Mouse (Mus musculus) limb, embryonic 12.5 days (tissue): ENCODE results near the gene Lrrc25. TPM values are rescaled to one million over a fixed set of nuclear protein-coding genes. Genes with fewer than 3 reads are reported as not detected.

Experiments
- ATAC-seq: fragments of 200-750 bp; cut with Nextera tagmentation; 2 replicates; pipeline ENCODE4 v1.8.0; 2017; ENCODE audit warnings: low read depth, moderate TSS enrichment; ENCODE audit not compliant: insufficient number of reproducible peaks, insufficient read depth, low FRiP score, low TSS enrichment
- H3K27ac ChIP-seq: fragments of 300-500 bp; sonication (generic); 2 replicates; pipeline ENCODE4 v1.5.1; 2016; ENCODE audit warnings: mild to moderate bottlenecking, moderate library complexity
- H3K27me3 ChIP-seq: fragments of 300-500 bp; sonication (generic); 2 replicates; pipeline ENCODE4 v1.6.1; 2016; ENCODE audit warnings: mild to moderate bottlenecking, moderate library complexity
- H3K36me3 ChIP-seq: fragments of 300-500 bp; sonication (generic); 2 replicates; pipeline ENCODE4 v1.6.1; 2016; ENCODE audit warnings: mild to moderate bottlenecking, moderate library complexity
- H3K4me1 ChIP-seq: fragments of 300-500 bp; sonication (generic); replicated peaks from 2 replicates; pipeline ENCODE4 v1.6.1; 2016
- H3K4me2 ChIP-seq: fragments of 300-500 bp; sonication (generic); 2 replicates; pipeline ENCODE4 v1.6.1; 2016; ENCODE audit warnings: mild to moderate bottlenecking, moderate library complexity
- H3K4me3 ChIP-seq: fragments of 300-500 bp; sonication (generic); replicated peaks from 2 replicates; pipeline ENCODE4 v1.5.1; 2016; ENCODE audit warnings: mild to moderate bottlenecking
- H3K9ac ChIP-seq: fragments of 300-500 bp; sonication (generic); replicated peaks from 2 replicates; pipeline ENCODE4 v1.6.1; 2016; ENCODE audit warnings: mild to moderate bottlenecking, moderate library complexity
- H3K9me3 ChIP-seq: fragments of 300-500 bp; sonication (generic); 2 replicates; pipeline ENCODE4 v1.6.1; 2016; ENCODE audit warnings: mild to moderate bottlenecking, moderate library complexity
- WGBS: fragments of 180-500 bp; shearing (Covaris S2); methylation state at CpG from one replicate; pipeline ENCODE4 v1.1.7; 2016; 5-methylcytosine and 5-hydroxymethylcytosine counted together
- polyA plus RNA-seq: library from polyadenylated mRNA; unstranded; fragments of >200 nt; fragmentation: Nextera tagmentation; extraction: Ambion mirVana; gene quantifications from 2 replicates; pipeline ENCODE4 v1.2.1, GENCODE M21; 2016

Gene Lrrc25
- polyA plus RNA-seq, 1 experiment from 2014 or later, result 1.2 TPM

DNA sequence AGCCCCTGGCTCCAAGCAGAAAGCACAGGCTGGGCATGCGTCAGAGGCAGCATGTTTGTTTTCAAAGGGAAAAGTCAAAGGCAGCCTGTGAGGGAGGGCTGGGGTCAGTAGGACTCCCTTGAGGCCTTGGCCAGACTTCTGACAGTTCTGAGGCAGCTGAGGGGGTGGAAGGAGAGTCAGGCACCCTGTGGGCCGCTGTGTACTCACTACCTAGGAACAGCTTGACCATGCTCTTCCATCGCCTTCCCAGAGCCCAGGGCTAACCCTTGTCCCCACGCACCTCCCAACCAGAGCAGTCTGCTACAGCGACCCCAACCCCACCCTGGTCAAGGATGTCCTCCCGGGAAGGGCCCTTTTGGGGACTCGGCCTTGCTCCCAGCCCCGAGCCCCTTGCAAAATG, 22.8 kb upstream of the Lrrc25 start:
- Histone ChIP-seq H3K4me3 (peak overlapping the region; percentile 68), H3K9me3 (no peaks in the 10 kb centered on the region), H3K27me3 (no peaks in the 10 kb centered on the region; the same call in 1 of the 2 replicates), H3K4me2 (peak overlapping the region; percentile 96), H3K27ac (peak overlapping the region; percentile 87), H3K36me3 (peaks cover 56% of the 10 kb centered on the region), H3K4me1 (peaks cover 48% of the 10 kb centered on the region), H3K9ac (peak overlapping the region; percentile 59)
- 55% methylated on average over 8 of the region's 8 CpGs for WGBS
- ATAC-seq, result no peak

DNA sequence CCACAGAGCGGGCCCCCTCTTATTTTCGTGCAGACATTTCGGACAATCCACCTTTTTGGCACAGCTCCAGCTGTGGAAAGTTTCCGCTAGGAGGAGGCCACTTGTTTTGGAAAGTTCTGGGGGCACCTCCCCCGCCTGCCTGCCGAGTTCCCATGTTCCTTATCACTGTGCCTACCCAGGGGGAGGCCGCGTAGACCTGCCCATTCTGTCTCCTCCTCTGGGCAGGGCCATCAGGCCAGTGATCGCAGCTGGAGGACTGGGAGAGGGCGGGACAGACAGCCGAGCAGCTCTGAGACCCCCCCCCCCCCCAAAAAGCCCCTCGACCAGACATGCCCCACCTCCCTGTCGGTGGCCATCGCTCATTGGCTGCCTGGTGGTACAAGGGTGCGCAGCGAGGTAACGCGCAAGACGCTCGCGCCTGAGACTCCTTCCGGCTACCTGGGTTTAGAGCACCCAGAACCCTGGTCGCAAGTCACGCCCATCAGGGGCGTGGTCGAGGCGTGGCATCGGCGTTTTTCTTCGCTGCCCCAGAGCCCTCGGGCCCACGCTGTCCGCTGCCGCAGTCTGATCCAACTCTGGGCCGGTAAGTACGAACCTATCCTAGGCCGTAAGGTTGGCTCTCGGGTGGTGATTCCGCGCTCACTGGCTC, 21.9 kb upstream of the Lrrc25 start, which contains the start of gene Isyna1:
Gene Isyna1 (plus strand): TSS at position 413 of the 649 bp plus-strand sequence.
- ATAC-seq, result peak; percentile 89
- WGBS, result 1% methylated on average over 39 of the region's 40 CpGs
- H3K36me3 ChIP-seq, result peaks cover 54% of the 10 kb centered on the region
- peak within 1 kb of the TSS; percentile 68 for H3K4me3 ChIP-seq
- H3K9me3 ChIP-seq, result no peaks in the 10 kb centered on the region
- H3K27ac ChIP-seq, result peak within 1 kb of the TSS; percentile 87
- H3K4me1 ChIP-seq, result peaks cover 57% of the 10 kb centered on the region
- peak within 1 kb of the TSS; percentile 96 for H3K4me2 ChIP-seq
- H3K9ac ChIP-seq, result peak within 1 kb of the TSS; percentile 75
- H3K27me3 ChIP-seq, result no peaks in the 10 kb centered on the region; the same call in 1 of the 2 replicates

DNA sequence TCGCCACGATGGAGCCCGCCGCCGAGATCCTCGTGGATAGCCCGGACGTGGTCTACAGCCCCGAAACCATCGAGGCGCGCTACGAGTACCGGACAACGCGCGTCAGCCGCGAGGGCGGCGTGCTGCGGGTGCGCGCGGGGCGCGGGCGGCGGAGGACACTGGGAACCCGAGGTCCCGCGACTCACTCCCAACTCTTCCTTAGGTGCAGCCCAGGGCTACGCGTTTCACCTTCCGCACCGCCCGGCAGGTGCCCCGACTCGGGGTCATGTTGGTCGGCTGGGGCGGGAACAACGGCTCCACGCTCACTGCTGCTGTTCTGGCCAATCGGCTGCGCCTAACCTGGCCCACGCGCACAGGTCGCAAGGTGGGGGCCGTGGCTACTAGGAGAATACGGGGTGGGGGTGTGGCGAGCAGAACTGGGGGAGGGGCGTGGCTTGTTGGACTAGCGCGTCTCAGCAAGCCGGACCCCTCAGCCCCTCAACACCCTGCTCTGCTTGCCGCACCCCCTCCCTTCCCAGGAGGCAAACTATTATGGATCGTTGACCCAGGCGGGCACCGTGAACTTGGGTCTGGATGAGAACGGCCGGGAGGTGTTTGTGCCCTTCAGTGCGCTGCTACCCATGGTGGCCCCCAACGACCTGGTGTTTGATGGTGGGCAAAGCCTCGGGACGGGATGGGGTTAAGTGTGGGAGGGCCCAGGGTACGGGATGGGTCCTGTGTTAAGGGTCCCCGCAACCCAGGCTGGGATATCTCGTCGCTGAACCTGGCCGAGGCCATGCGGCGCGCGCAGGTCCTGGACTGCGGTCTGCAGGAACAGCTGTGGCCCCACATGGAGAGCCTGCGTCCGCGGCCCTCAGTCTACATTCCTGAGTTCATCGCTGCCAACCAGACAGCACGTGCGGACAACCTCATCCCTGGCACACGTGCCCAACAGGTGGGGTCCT, 21.1 kb upstream of the Lrrc25 start:
- 10% methylated on average over 81 of the region's 82 CpGs for WGBS
- H3K4me2 ChIP-seq, result peak overlapping the region; percentile 96
- peak overlapping the region; percentile 68 for H3K4me3 ChIP-seq
- peaks cover 66% of the 10 kb centered on the region for H3K4me1 ChIP-seq
- peaks cover 54% of the 10 kb centered on the region for H3K36me3 ChIP-seq
- H3K9me3 ChIP-seq, result no peaks in the 10 kb centered on the region
- H3K27ac ChIP-seq, result peak overlapping the region; percentile 87
- no peaks in the 10 kb centered on the region; the same call in 1 of the 2 replicates for H3K27me3 ChIP-seq
- peak; percentile 17 for ATAC-seq
- H3K9ac ChIP-seq, result peak overlapping the region; percentile 75

DNA sequence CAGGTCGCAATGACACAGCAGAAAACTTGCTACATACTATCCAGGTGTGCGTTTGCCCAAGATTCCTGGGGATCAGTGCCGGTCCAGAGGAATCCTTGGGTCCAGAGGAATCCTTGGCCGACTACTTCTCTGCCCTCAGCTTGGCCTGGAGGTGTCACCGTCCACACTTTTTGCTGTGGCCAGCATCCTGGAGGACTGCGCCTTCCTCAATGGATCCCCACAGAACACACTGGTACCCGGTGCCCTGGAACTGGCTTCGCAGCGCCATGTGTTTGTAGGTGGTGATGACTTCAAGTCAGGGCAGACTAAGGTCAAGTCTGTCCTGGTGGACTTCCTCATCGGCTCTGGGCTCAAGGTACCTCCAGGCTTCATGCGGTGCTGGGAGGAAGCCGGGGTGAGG, 20.1 kb upstream of the Lrrc25 start:
- no peaks in the 10 kb centered on the region; the same call in 1 of the 2 replicates for H3K27me3 ChIP-seq
- peaks cover 75% of the 10 kb centered on the region for H3K4me1 ChIP-seq
- H3K4me2 ChIP-seq, result peak overlapping the region; percentile 96
- H3K9ac ChIP-seq, result no peak overlapping the region
- ATAC-seq, result no peak
- WGBS, result 92% methylated on average over 12 of the region's 12 CpGs
- H3K27ac ChIP-seq, result no peak overlapping the region
- peaks cover 51% of the 10 kb centered on the region for H3K36me3 ChIP-seq
- H3K4me3 ChIP-seq, result peak overlapping the region; percentile 68; the same call in 1 of the 2 replicates
- no peaks in the 10 kb centered on the region for H3K9me3 ChIP-seq

DNA sequence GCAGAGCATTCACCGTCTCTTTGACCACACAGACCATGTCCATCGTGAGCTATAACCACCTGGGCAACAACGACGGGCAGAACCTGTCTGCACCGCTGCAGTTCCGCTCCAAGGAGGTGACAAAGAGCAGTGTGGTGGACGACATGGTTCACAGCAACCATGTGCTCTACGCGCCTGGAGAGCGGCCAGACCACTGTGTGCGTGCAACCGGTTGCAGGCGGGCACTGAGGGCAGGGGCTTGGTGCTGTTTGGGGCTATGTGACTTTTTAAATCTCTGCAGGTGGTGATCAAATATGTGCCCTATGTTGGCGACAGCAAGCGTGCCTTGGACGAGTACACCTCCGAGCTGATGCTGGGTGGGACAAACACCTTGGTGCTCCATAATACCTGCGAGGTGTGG, 19.7 kb upstream of the Lrrc25 start:
- Histone ChIP-seq H3K27me3 (no peaks in the 10 kb centered on the region; the same call in 1 of the 2 replicates), H3K9ac (no peak overlapping the region), H3K27ac (no peak overlapping the region), H3K4me2 (peak overlapping the region; percentile 96; the same call in 1 of the 2 replicates), H3K4me1 (peaks cover 79% of the 10 kb centered on the region), H3K4me3 (0 out of 2 replicates have a peak overlapping the region, but pooled peaks have one; percentile 4), H3K36me3 (peaks cover 49% of the 10 kb centered on the region), H3K9me3 (no peaks in the 10 kb centered on the region)
- WGBS, result 94% methylated on average over 18 of the region's 18 CpGs
- no peak for ATAC-seq

DNA sequence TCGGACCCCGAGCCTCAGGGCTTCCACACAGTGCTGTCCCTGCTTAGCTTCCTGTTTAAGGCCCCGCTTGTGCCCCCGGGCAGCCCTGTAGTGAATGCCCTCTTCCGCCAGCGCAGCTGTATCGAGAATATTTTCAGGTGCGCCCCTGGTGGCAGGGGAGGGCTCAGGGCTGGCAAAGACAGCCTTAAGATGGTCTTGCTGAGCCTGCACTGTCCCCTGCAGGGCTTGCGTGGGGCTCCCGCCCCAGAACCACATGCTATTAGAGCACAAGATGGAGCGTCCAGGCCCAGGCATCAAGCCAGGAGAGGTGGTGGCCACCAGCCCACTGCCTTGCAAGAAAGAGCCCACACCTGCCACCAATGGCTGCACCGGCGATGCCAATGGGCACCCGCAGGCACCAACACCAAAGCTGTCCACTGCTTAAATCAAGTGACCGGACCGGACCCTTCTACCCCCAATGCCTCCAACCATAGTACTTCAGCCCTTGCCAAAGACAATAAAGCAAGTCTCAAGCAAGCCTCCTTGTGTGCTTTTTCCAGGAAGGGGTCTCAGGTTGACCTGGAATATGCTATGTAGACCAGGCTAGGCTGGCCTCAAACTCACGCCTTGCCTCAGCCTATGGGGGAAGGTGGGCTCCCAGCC, 19.1 kb upstream of the Lrrc25 start:
- peak overlapping the region; percentile 88 for H3K4me2 ChIP-seq
- peaks cover 86% of the 10 kb centered on the region for H3K4me1 ChIP-seq
- H3K9ac ChIP-seq, result no peak overlapping the region
- WGBS, result 86% methylated on average over 17 of the region's 17 CpGs
- H3K4me3 ChIP-seq, result peak overlapping the region; percentile 50; the same call in 1 of the 2 replicates
- H3K27ac ChIP-seq, result peak overlapping the region; percentile 50; the same call in 1 of the 2 replicates
- H3K36me3 ChIP-seq, result peaks cover 45% of the 10 kb centered on the region
- H3K9me3 ChIP-seq, result no peaks in the 10 kb centered on the region
- no peaks in the 10 kb centered on the region; the same call in 1 of the 2 replicates for H3K27me3 ChIP-seq
- no peak for ATAC-seq

DNA sequence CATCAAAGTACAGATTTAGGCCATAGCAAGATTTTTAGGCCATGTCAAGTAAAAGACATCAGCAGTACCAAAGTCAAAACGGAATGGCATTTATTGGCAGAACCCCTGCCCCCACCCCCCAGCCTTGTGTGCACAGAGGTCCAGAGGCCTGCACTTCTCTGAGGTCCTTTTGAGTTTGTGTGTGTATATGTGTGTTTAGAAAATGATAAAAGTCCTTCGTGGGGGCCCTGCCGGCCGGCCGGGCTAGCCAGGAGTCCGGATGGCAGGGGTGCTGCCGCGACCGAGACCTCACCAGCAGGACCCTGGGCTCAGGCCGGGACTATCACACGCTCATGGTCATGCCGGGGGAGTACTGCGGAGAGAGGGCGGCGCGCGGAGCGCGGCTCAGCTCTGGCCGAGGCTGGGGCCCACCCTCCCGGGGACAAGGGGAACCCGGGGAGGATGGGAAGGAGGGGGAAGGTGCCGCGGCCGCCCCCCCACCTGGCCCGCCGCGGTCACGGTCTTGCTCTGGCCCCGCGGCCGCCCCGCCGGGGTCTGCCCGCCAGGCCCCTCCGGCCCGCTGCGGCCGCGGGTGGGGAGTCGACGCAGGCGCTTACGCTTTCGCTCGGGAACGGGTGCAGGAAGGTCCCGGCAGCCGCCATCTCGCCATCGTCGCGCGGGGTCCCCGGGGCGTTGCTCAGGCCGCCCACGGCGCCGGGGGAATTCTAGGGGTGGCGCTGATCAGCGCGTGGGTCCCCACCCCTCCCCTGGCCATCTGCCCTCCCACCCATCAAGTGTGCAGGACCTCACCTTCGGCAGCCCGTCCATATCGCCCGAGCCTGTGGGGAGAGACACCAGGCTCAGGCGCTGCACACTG, 18.3 kb upstream of the Lrrc25 start:
- H3K27me3 ChIP-seq, result no peaks in the 10 kb centered on the region; the same call in 1 of the 2 replicates
- peak overlapping the region; percentile 50 for H3K4me3 ChIP-seq
- H3K36me3 ChIP-seq, result peaks cover 47% of the 10 kb centered on the region
- H3K4me1 ChIP-seq, result peaks cover 86% of the 10 kb centered on the region
- WGBS, result 12% methylated on average over 56 of the region's 68 CpGs
- peak overlapping the region; percentile 75 for H3K9ac ChIP-seq
- peak overlapping the region; percentile 62 for H3K27ac ChIP-seq
- H3K9me3 ChIP-seq, result no peaks in the 10 kb centered on the region; the same call in 1 of the 2 replicates
- no peak for ATAC-seq
- peak overlapping the region; percentile 88 for H3K4me2 ChIP-seq

DNA sequence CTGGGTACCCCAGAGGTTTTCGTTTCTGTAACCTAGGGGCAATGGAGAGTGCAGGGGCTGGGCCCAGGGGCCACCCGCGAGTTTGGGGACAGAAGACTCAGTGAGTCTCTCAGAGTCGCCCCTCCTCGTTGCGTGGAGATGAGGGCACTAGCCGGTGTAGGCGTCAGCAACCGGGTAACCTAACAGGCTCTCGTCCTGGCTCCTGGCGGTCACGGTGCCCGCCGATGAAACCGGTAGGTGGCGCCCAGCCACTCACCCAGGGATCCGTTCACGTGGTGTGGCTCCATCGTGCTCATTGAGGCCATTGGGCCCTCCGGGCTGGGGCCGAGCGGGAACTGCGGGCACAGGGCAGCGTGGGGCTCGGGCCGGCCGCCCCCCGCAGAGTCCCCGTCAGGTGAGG, 17.7 kb upstream of the Lrrc25 start:
- peak overlapping the region; percentile 75 for H3K9ac ChIP-seq
- H3K27ac ChIP-seq, result peak overlapping the region; percentile 62
- H3K27me3 ChIP-seq, result no peaks in the 10 kb centered on the region; the same call in 1 of the 2 replicates
- no peaks in the 10 kb centered on the region; the same call in 1 of the 2 replicates for H3K9me3 ChIP-seq
- H3K36me3 ChIP-seq, result peaks cover 53% of the 10 kb centered on the region
- no peak for ATAC-seq
- H3K4me1 ChIP-seq, result peaks cover 79% of the 10 kb centered on the region
- peak overlapping the region; percentile 50 for H3K4me3 ChIP-seq
- under 1% methylated on average over 29 of the region's 29 CpGs for WGBS
- H3K4me2 ChIP-seq, result peak overlapping the region; percentile 88

DNA sequence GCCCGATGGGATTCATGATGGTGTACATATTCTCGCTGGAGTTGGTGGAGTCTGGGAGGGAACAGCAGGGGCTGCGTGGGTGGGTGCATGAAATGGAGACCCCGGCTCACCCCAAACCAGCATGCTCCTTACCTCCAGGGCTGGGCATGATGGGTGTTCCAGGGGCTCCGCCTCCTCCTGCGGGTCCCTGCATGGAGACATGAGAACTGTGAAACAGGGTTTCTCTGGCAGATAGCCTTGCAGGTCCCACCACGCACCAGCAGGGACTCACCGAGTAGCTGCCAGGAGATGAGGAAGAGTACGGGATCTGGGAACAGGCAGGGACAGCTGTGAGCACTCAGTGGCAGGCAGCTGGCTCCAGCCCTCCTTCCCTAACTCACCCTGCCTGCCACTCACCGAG, 17.2 kb upstream of the Lrrc25 start:
- H3K9me3 ChIP-seq, result no peaks in the 10 kb centered on the region; the same call in 1 of the 2 replicates
- H3K36me3 ChIP-seq, result peaks cover 58% of the 10 kb centered on the region
- peak overlapping the region; percentile 88 for H3K4me2 ChIP-seq
- WGBS, result 15% methylated on average over 10 of the region's 10 CpGs
- H3K27ac ChIP-seq, result peak overlapping the region; percentile 62
- H3K4me1 ChIP-seq, result peaks cover 75% of the 10 kb centered on the region
- peak overlapping the region; percentile 75; the same call in 1 of the 2 replicates for H3K9ac ChIP-seq
- H3K4me3 ChIP-seq, result peak overlapping the region; percentile 50
- no peak for ATAC-seq
- no peaks in the 10 kb centered on the region; the same call in 1 of the 2 replicates for H3K27me3 ChIP-seq
